Mouse (Mus musculus): ENCODE measurements around the gene Ascl2. TPM values are rescaled to one million over a fixed set of nuclear protein-coding genes. Genes with fewer than 3 reads are reported as not detected.

Ascl2 gene
- polyA plus RNA-seq, 1 experiment from 2014 or later, result 0.12 TPM

GRCm38 (mm10) chr7:143005344-143006096 lies 36.5 kb upstream of the Ascl2 start:
- Histone ChIP-seq H3K4me3 (ENCODE audit: low read depth, low read length) (no peak overlapping the region), H3K27ac (ENCODE audit: low read depth, low read length) (peak overlapping the region; percentile 59), H3K4me2 (ENCODE audit: low read depth, low read length, severe bottlenecking) (no peak overlapping the region), H3K36me3 (ENCODE audit: control insufficient read depth, insufficient read depth, low read length) (no peaks in the 10 kb centered on the region), H3K9ac (ENCODE audit: low read length) (no peak overlapping the region), H3K27me3 (ENCODE audit: control insufficient read depth, insufficient read depth, low read length) (no peaks in the 10 kb centered on the region), H3K9me3 (ENCODE audit: control insufficient read depth, low read length) (no peaks in the 10 kb centered on the region), H3K4me1 (replicated peaks; ENCODE audit: control insufficient read depth, insufficient read depth, low read length) (0 out of 2 replicates have a peak, but pooled peaks cover 4% of the 10 kb centered on the region)
- ATAC-seq (replicated peaks; ENCODE audit: low FRiP score) (no peak), DNase-seq (ENCODE audit: low spot score) (no peak)
- WGBS, result 89% methylated on average over 6 of the region's 6 CpGs

- DNase-seq (ENCODE audit: low spot score), result no peak
- Histone ChIP-seq H3K4me1 (replicated peaks; ENCODE audit: control insufficient read depth, insufficient read depth, low read length) (0 out of 2 replicates have a peak, but pooled peaks cover 4% of the 10 kb centered on the region), H3K4me2 (ENCODE audit: low read depth, low read length, severe bottlenecking) (no peak within 1 kb of the TSS), H3K36me3 (ENCODE audit: control insufficient read depth, insufficient read depth, low read length) (no peaks in the 10 kb centered on the region), H3K9ac (ENCODE audit: low read length) (no peak within 1 kb of the TSS), H3K27me3 (ENCODE audit: control insufficient read depth, insufficient read depth, low read length) (no peaks in the 10 kb centered on the region), H3K4me3 (ENCODE audit: low read depth, low read length) (no peak within 1 kb of the TSS), H3K9me3 (ENCODE audit: control insufficient read depth, low read length) (no peaks in the 10 kb centered on the region), H3K27ac (ENCODE audit: low read depth, low read length) (peak within 1 kb of the TSS; percentile 59)
- 86% methylated on average over 4 of the region's 4 CpGs for WGBS
- peak; percentile 35; the same call in 1 of the 2 replicates for ATAC-seq (replicated peaks; ENCODE audit: low FRiP score)
These were observed 35.8 kb upstream of the Ascl2 start, which contains the start of gene Tspan32 for GRCm38 (mm10) chr7:143004727-143005343. Gene Tspan32, plus strand, starts transcription at chr7:143005046.

GRCm38 (mm10) chr7:143002679-143003078 lies 33.6 kb upstream of the Ascl2 start:
- no peak overlapping the region for H3K9ac ChIP-seq (ENCODE audit: low read length)
- no peak overlapping the region for H3K27ac ChIP-seq (ENCODE audit: low read depth, low read length)
- H3K4me3 ChIP-seq (ENCODE audit: low read depth, low read length), result no peak overlapping the region
- 48% methylated on average over 3 of the region's 3 CpGs for WGBS
- H3K36me3 ChIP-seq (ENCODE audit: control insufficient read depth, insufficient read depth, low read length), result no peaks in the 10 kb centered on the region
- ATAC-seq (replicated peaks; ENCODE audit: low FRiP score), result no peak
- no peak overlapping the region for H3K4me2 ChIP-seq (ENCODE audit: low read depth, low read length, severe bottlenecking)
- no peaks in the 10 kb centered on the region for H3K9me3 ChIP-seq (ENCODE audit: control insufficient read depth, low read length)
- no peak for DNase-seq (ENCODE audit: low spot score)
- H3K27me3 ChIP-seq (ENCODE audit: control insufficient read depth, insufficient read depth, low read length), result no peaks in the 10 kb centered on the region
- no peaks in the 10 kb centered on the region for H3K4me1 ChIP-seq (replicated peaks; ENCODE audit: control insufficient read depth, insufficient read depth, low read length)

GRCm38 (mm10) chr7:142997403-142998150 lies 28.5 kb upstream of the Ascl2 start:
- 92% methylated on average over 3 of the region's 3 CpGs for WGBS
- Histone ChIP-seq H3K9ac (ENCODE audit: low read length) (no peak overlapping the region), H3K4me3 (ENCODE audit: low read depth, low read length) (no peak overlapping the region)

GRCm38 (mm10) chr7:142996998-142997397 lies 27.9 kb upstream of the Ascl2 start:
- H3K9me3 ChIP-seq (ENCODE audit: control insufficient read depth, low read length), result no peaks in the 10 kb centered on the region
- no peaks in the 10 kb centered on the region for H3K4me1 ChIP-seq (replicated peaks; ENCODE audit: control insufficient read depth, insufficient read depth, low read length)
- H3K27ac ChIP-seq (ENCODE audit: low read depth, low read length), result no peak overlapping the region
- ATAC-seq (replicated peaks; ENCODE audit: low FRiP score) (no peak), DNase-seq (ENCODE audit: low spot score) (no peak)
- H3K27me3 ChIP-seq (ENCODE audit: control insufficient read depth, insufficient read depth, low read length), result no peaks in the 10 kb centered on the region
- no peak overlapping the region for H3K9ac ChIP-seq (ENCODE audit: low read length)
- H3K4me2 ChIP-seq (ENCODE audit: low read depth, low read length, severe bottlenecking), result no peak overlapping the region
- H3K4me3 ChIP-seq (ENCODE audit: low read depth, low read length), result no peak overlapping the region
- WGBS, result 93% methylated on average over 2 of the region's 2 CpGs
- H3K36me3 ChIP-seq (ENCODE audit: control insufficient read depth, insufficient read depth, low read length), result no peaks in the 10 kb centered on the region

More at GRCm38 (mm10) chr7:142997403-142998150, 28.5 kb upstream of the Ascl2 start:
- H3K27me3 ChIP-seq (ENCODE audit: control insufficient read depth, insufficient read depth, low read length), result no peaks in the 10 kb centered on the region
- no peaks in the 10 kb centered on the region for H3K4me1 ChIP-seq (replicated peaks; ENCODE audit: control insufficient read depth, insufficient read depth, low read length)
- H3K4me2 ChIP-seq (ENCODE audit: low read depth, low read length, severe bottlenecking), result no peak overlapping the region
- DNase-seq (ENCODE audit: low spot score) (no peak), ATAC-seq (replicated peaks; ENCODE audit: low FRiP score) (no peak)
- H3K27ac ChIP-seq (ENCODE audit: low read depth, low read length), result no peak overlapping the region
- no peaks in the 10 kb centered on the region for H3K9me3 ChIP-seq (ENCODE audit: control insufficient read depth, low read length)
- no peaks in the 10 kb centered on the region for H3K36me3 ChIP-seq (ENCODE audit: control insufficient read depth, insufficient read depth, low read length)

GRCm38 (mm10) chr7:142995630-142996338 lies 26.7 kb upstream of the Ascl2 start:
- H3K4me3 ChIP-seq (ENCODE audit: low read depth, low read length), result no peak overlapping the region
- H3K36me3 ChIP-seq (ENCODE audit: control insufficient read depth, insufficient read depth, low read length), result no peaks in the 10 kb centered on the region
- no peak for DNase-seq (ENCODE audit: low spot score)
- no peak overlapping the region for H3K4me2 ChIP-seq (ENCODE audit: low read depth, low read length, severe bottlenecking)
- no peaks in the 10 kb centered on the region for H3K27me3 ChIP-seq (ENCODE audit: control insufficient read depth, insufficient read depth, low read length)
- H3K9me3 ChIP-seq (ENCODE audit: control insufficient read depth, low read length), result no peaks in the 10 kb centered on the region
- H3K9ac ChIP-seq (ENCODE audit: low read length), result no peak overlapping the region
- no peak for ATAC-seq (replicated peaks; ENCODE audit: low FRiP score)
- no peak overlapping the region for H3K27ac ChIP-seq (ENCODE audit: low read depth, low read length)
- 76% methylated on average over 3 of the region's 3 CpGs for WGBS
- H3K4me1 ChIP-seq (replicated peaks; ENCODE audit: control insufficient read depth, insufficient read depth, low read length), result no peaks in the 10 kb centered on the region

- H3K4me1 ChIP-seq (replicated peaks; ENCODE audit: control insufficient read depth, insufficient read depth, low read length), result no peaks in the 10 kb centered on the region
- no peak for ATAC-seq (replicated peaks; ENCODE audit: low FRiP score)
- H3K36me3 ChIP-seq (ENCODE audit: control insufficient read depth, insufficient read depth, low read length), result no peaks in the 10 kb centered on the region
- no peaks in the 10 kb centered on the region for H3K9me3 ChIP-seq (ENCODE audit: control insufficient read depth, low read length)
- no peak overlapping the region for H3K27ac ChIP-seq (ENCODE audit: low read depth, low read length)
- no peak overlapping the region for H3K4me3 ChIP-seq (ENCODE audit: low read depth, low read length)
- no peak overlapping the region for H3K9ac ChIP-seq (ENCODE audit: low read length)
- no peak overlapping the region for H3K4me2 ChIP-seq (ENCODE audit: low read depth, low read length, severe bottlenecking)
- H3K27me3 ChIP-seq (ENCODE audit: control insufficient read depth, insufficient read depth, low read length), result no peaks in the 10 kb centered on the region
- no peak for DNase-seq (ENCODE audit: low spot score)
These were observed 25.9 kb upstream of the Ascl2 start for GRCm38 (mm10) chr7:142995004-142995403.

- 86% methylated on average over 3 of the region's 3 CpGs for WGBS
- Histone ChIP-seq H3K4me2 (ENCODE audit: low read depth, low read length, severe bottlenecking) (no peak overlapping the region), H3K27ac (ENCODE audit: low read depth, low read length) (no peak overlapping the region), H3K4me3 (ENCODE audit: low read depth, low read length) (no peak overlapping the region), H3K36me3 (ENCODE audit: control insufficient read depth, insufficient read depth, low read length) (no peaks in the 10 kb centered on the region), H3K27me3 (ENCODE audit: control insufficient read depth, insufficient read depth, low read length) (no peaks in the 10 kb centered on the region), H3K4me1 (replicated peaks; ENCODE audit: control insufficient read depth, insufficient read depth, low read length) (no peaks in the 10 kb centered on the region), H3K9me3 (ENCODE audit: control insufficient read depth, low read length) (no peaks in the 10 kb centered on the region), H3K9ac (ENCODE audit: low read length) (no peak overlapping the region)
- ATAC-seq (replicated peaks; ENCODE audit: low FRiP score) (no peak), DNase-seq (ENCODE audit: low spot score) (no peak)
These were observed 18.7 kb upstream of the Ascl2 start for GRCm38 (mm10) chr7:142987718-142988117.
